Mouse (Mus musculus) kidney, postnatal 25 days (tissue): ENCODE results near the gene Zc3h18.

Experiments
- DNase-seq, 2 experiments: peaks; one replicate each; pipeline ENCODE4 v3.0.0; 2021; ENCODE audit warnings: mixed read lengths in 2 of 2

Zc3h18 gene

DNA sequence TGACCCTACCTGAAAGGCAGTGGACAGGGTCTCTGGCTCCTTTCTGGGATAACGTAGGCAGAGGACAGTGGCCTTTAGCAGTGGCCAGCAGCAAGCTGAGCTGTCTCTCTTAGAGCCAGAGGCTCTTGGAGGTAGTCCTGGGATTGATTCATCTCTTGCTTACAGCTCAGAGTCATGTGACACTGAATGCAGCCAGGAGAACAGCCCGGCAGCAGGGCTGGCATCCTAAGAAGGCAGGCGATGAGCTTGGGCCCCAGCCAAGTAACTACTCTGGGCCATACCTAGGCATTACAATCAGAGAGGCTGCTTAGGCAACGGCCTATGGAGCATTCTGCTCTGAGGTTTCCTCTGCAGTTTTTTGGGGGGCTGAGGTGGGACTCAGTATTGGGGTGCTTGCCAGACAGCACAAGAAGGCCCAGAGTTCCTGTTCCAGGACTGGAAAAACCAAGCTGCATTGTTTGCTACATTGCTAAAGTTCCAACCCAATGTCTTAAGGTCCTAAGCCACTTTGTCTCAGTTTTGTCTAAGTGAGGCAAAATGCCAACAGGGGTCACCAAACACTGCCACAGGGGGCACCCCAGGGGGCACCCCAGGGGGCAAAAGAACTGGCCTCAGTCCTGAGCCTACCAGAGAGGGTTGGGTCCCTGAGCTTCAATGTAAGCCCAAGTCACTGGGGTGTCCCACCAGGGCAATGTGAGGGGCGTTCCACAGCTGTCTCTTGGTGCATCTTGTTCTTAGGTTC is 28.4 kb upstream of the Zc3h18 start:
- DNase-seq = peak in 1 of 2 experiments; percentile 30

DNA sequence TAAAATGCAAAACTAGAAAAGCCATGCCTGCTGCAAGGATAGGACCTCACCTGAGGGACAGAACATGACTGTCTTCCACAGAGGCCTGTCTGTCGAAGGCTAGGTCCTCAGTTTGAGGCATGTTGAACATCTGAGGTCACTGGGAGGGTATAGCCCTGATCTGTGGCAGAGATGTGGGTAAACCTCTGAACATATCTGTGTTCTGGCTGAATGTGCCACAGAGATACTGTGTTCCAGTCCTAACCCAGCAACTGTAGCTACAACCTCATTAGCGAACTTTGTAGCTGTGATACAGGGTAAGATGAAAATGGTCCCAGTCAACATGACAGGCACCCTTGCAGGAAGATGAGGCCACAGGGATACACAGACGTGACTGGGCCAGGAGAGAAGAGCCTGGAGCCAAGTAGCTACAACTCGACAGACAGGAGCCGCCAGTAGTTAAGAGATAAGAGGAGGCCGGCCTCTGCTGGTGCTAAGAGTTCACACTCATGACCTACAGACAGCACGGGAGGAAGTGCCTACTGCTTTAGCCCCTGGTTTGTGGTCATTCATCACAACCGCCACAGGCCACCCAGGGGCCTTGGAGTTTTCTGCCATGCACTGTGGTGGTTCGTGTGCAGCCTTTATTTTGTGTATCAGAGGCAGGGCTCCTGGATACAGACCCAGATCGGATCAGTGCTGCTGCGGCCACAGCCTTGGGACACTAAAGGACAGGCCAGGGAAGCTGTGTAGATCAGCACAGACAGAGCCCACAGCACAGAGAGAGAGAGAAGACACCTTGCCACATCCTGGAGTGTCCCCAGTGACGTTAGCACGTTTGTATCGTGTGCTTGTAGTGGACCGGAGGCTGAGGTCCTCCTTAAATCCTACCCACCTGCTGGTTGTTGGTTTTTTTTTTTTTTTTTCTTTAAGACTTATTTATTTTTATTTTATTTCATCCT is 26.8 kb upstream of the Zc3h18 start:
- no peak for DNase-seq

DNA sequence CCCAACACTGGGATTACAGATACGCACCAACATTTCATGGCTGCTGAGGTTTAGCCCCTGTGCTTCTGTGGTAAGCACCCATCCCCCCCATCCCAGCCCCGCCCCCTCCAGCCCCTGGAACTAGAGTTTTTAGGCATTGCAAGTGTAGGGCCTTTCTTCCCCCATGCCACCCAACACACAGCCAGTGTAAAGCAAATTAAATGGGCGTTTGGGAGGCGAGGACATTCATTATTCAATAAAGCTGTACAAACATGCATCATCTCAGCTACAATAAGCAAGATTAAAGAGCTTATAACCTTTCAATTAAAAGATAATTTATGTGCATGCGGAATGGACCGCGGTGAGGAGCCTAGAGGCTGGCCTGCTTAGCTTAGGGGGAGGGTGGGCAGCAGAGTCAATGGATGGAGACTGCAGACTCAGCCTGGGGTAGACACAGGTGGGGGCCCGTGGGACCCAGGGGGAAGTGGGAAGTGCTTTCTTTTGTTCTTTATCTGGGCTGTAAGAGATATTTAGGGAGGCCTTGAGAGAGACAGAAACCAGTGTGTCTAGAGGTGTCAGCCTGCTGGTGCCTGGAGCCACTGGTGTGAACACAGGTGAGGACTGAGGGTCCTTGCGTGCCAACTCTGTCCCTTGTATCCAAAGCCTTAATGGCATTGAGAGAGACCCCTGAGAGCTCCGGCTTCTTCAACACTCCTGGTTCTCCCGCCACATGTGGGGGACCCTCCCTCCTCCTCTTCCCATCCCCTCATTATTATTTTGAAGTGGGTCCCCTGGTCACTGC is 25.9 kb upstream of the Zc3h18 start:
- no peak for DNase-seq

DNA sequence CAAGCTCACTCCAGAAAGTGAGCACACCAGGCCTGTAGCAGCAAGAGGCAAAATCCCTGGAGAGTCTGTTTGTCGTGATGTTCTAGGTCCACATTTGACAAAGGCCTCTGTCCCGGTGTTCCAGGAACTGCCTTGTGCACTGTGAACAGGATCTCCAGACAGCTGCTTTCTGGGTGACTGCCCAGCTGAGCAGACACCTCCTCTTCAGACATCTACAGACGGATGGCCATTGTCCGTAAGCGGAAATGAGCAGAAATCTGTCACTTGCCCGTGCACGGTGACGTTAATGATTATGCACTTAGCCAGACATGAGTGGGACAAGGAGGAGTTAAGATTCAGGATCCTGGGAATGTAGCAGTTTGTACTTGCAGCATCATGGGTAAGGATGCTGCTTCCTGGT is 22.3 kb upstream of the Zc3h18 start:
- peak; percentile 21 to 56 for DNase-seq

DNA sequence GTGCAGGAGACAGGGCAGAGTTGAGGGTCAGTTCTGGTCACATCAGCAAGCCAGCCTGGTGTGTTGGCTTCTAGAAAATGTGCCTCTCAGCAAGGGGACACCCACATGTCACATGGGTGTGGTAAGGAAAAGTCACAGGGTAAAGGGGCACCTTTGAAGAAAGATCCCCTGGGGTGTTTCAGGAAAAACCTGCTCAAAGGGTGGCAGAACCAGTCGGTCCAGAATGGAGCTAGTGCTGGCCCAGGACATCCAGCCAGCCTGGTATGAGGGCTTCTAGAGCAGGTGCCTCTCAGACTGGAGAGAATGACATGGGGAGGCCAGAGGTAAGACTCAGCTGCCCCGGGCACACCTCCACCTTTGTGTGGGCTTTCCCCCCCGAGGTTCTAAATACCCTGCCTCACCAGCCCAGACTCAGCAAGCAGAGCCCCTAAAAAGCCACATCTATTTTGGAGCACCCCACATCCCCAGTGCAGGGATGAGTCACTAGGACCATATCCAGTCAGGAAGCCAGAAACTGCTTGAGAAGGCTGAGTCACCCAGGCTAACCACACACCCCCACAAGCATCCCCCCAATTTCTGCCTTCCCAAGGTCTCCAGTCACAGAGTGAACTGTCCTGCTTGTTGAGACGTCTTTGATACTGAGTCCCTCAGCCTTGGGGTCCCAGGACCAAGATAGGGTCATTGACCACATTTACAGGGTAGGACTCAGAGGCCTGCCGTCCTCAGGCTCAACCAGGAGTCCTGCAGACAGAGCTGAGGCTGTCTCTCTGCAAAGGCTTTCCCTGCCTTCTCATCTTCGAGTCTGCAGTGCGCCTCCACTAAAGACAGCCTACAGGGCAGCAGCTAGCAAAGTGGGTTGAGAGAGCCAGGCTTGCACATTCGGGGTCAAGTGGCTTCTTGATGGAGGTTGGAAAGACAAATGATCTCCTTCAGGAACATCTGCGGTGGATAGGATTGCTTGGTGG is 20.5 kb upstream of the Zc3h18 start:
- DNase-seq = peak in 1 of 2 experiments; percentile 34

DNA sequence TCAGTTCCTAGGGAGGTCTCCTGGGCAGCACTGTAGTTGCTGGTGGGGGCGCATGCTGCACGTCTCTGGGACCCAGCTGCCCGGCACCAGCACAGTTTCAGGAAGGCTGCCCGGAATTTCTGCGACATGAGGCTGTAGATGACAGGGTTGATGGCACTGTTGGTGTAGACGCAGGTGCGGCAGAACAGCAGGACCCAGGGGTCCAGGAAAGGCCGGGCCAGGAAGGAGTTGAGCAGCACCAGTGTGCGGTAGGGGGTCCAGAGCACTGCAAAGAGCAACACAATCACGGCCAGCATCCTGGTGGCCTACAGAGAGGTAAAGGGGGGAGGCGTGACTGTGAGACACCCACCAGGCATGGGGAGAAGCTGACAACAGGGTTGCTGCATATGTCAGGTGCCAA is 19.2 kb upstream of the Zc3h18 start:
- no peak for DNase-seq

DNA sequence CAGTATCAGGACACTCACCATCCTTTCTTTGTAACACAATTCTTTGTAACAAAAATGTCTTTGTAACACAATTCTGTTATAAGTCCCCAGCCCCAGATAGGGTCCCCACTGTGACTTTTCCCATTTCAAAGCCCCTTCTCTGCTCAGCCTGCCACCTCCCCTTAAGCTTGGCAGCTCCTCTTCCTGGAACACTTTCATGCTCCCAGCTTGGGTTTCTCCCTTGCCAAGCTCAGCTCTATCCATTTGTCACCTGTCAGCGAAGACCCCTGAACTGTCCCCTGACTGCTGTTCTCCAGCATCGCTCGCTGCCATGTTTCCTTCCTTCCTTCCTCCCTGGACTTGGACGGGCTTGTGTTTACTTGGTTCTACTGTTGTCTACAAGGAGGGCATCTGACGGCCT is 18.8 kb upstream of the Zc3h18 start:
- no peak for DNase-seq

DNA sequence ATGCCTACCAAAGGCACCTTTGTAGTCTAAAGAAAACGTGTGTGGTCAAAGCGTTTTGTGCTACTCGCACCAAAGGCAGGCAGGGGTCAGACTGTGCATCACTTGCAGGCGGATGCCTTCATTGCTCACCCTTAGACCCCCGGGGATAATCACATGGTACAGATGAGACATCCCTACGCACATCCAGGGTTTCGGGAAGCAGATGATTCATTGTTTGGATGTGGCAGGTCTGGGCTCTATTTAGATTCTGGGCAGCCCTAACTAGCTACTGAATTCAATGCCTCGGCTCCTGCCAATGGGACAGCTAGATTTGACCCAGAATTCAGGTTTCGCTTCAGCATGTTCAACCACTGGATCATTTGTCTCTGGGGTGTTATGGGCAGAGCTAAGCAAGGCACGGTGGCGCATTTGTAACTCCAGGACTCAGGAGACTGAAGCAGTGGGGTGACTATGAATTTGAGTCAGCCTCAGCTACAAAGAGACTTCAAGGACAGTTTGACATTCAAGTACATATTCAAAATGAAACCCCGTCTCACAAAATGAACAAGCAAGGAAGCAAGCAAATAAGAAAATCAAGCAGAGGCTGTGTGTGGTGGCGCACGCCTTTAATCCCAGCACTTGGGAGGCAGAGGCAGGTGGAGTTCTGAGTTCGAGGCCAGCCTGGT is 17.2 kb upstream of the Zc3h18 start:
- DNase-seq = no peak

DNA sequence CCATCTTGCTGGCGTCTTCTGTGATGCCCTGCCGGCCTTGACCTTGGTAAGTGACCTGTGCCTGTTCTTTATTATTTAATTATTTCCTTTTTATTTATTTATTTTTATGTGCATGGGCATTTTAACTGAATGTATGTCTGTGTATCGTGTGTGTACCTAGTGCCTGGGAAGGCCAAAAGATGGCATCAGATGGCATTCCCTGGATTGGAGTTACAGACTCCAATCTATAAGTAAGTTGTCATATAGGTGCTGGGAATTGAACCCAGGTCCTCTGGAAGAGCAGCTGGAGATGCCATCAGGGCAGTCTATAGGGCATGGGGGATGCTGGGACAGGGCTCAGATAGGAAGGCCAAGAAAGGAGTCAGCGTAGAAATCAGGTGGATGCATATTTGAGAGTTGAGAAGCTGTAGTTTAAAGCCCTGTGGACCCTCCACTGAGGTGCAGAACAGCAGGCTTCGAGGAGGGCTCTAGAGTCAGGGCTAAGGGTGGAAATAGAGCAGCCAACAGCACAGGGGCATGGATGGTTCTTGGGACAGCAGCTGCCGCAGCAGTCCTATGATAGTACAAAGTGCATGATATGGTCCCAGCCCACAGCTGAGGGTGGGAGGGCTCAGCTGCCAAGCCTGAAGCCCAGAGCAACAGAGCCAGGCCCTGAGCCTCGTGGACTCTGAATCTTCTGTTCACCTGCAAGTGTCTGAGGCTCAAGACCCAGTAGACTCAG is 15.6 kb upstream of the Zc3h18 start, which contains the start of gene Trhr2:
Trhr2 (minus strand) TSS at position 51 of the 721 bp plus-strand sequence.
- no peak for DNase-seq

DNA sequence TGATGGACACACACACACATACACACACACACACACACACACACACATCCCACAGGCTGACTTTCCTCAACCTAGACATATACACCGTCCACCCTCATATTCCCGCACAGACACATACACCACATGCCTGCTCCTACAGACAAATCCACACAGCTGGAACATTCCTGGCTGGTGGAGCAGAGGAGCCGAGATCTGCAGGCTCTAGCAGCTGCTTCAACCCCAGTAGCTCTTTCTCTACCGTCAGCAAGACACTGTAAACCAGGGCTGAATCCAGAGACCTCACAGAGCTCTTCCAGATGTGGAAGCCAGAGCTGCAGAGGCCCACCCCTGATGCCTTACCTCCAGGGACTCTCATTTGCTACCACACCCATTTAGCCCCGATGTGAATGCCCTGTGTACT is 14.1 kb upstream of the Zc3h18 start:
- DNase-seq = no peak

DNA sequence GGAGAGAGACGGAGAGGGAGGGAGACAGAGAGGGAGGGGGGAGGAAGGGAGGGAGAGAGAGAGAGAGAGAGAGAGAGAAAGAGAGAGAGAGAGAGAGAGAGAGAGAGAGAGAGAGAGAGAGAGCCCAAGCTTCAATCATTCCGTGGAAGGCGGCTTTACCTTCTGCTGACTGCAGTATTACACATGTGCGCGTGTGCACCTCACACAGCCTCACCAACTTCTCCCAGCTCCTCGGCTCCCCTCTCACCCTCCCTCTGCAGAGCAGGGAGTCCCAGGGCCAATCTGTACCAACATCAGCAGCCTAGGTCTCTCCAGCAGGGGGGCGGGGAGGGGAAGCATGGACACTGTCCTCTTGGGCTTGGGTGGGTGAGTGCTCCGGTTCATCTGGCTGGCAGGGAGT is 13.4 kb upstream of the Zc3h18 start:
- no peak for DNase-seq

DNA sequence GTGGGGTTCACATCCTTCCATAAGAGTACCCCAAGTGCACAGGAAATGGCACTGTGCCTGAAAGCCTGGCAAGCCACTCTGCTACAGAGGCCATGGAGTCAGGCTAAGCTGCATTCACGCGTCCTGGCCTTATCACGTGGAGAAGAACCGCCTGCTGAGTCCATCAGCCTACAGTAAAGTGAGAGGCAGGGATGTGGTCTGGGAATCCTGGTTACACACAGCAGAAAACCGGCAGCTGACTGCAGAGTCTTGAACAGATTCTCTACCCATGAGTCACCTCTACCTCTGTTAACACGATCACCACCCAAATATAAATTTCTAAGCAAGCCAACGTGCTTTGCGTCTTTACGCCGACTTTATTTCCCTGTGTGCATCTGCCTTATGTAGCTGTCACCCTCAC is 7.9 kb upstream of the Zc3h18 start:
- DNase-seq = no peak

DNA sequence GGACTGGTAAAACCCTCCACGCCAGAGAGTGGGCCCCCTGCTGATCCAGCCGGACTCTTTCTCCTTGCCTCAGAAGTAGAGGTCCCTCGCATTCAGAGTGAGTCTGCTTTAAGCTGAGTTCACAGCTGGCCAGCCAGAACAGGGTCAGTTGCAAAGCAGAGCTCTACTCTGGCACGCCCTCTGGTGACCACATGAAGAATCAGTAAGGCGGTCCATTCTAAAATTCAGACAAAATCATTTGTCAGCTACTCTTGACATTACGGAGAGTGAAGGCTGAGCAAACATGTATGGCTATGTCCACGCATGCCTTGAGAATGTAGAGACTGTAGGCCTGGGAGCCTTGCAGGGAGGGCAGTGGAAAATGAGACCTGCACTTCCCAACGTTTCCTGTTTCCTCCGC is 6.7 kb upstream of the Zc3h18 start:
- peak; percentile 78 to 85 for DNase-seq

DNA sequence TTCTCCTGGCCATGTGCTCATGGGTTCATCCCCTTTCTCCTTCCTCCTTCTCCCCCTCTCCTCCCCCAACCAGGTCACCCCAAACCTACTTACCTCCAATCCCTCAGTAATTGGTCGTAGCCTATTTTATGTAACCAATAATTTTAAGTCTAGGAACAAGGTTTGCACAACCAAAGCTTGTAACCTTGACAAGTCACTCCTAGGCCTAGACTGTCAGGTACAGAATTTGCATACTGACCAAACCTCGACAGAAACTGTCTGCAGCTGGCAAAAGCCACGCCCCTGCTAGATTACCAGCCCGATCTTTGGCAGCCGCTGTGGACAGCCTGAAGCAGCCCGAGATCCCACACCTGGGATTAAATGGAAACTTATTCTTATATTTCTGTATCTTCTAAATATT is 4.7 kb upstream of the Zc3h18 start:
- DNase-seq = no peak

DNA sequence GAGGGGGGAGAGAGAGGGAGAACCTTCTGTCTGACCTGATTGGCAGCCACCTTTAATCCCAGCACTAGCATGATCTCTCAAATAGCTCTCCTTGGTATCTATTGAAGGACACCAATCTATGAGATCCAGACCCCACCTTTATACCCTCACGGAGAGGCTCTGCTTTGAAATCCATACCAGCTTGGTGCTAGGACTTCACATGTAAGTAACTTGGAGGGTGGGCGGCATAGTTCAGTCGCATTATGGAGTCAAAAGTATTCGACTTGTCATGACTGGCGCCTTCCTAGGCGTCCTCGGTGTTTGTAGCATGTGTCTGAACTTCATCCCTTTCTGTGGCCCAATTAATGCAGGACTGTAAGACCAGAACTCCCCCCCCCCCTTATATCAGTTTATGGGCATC is 1.1 kb upstream of the Zc3h18 start:
- no peak for DNase-seq

DNA sequence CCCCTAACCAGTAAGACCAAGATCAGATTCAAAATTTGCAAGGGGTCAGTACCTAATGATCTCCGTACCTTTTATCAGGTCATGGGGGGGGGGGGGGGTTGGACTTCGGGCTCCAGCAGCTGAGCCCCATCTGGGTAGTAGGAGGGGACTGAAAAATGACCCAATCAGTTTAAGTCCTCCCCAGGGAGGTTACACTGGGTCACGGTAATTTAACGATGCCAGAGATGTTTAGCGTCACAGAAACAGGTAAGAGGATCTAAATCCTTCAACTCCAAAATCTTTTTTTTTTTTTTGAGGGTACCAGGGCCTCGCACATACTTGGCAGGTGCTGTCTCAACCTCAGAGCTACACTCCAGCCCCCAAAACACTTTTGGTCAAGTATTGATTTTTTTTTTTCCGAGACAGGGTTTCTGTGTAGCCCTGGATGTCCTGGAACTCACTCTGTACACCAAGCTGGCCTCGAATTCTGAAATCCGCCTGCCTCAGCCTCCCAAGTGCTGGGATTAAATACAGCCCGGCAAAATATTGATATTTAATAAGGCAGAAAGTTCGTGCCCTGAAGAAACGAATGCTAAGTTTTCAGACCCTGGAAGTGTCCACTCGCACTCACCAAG is 551 bp upstream of the Zc3h18 start:
- DNase-seq = no peak

DNA sequence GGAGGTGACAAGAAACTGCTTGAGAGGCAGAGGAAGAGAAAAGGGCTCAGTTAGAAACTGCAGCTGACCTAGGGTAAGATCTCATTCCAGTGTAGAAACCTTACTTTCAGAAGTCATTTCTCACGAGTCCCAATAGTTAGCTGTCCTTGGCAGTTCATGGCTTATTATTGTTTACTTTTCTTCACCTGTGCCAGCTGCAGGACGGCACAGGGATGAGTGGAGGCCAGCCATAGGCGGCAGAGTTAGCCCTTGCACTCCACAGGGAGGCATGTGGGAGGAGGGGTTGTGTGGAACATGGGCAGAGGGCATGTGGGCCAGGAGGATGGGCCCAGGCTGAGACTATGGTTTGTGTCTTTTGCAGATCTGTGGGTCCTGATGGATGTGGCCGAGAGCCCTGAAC is 6.6 kb downstream of the Zc3h18 start:
- no peak for DNase-seq

DNA sequence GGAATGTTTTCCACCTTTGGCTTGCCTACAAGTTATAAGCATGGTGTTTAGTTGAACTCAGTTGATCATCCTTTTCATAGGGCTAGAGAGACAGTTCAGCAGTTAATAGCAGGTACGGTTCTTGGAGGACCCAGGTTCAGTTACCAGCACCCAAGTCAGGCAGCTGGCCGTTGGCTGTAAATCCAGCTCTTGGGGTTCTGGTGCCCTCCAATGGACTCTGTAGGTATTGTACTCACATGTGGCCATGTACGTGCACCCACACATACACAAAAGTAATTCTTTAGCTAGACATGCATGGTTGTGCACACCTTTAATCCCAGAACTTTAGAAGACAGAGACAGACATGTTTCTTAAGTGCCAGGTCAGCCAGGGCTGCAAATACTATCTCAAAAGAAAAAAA is 12.9 kb downstream of the Zc3h18 start:
- DNase-seq = no peak

DNA sequence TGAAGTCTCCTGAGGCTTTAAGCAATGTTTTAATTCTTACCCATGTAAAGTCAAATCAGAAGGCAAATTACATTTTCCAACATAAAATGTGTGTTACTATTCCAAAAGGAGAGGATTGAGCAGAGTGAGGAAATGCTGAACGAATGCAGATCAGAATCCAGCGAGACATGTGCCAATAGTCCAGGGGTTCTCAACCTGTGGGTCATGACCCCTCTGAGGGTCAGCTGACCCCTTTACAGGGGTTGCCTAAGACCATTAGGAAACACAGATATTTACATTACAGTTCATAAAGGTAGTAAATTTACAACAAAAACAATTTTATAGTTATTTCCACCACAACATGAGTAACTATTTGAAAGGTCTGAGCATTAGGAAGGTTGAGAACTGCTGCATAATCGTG is 14.3 kb downstream of the Zc3h18 start:
- DNase-seq = no peak

DNA sequence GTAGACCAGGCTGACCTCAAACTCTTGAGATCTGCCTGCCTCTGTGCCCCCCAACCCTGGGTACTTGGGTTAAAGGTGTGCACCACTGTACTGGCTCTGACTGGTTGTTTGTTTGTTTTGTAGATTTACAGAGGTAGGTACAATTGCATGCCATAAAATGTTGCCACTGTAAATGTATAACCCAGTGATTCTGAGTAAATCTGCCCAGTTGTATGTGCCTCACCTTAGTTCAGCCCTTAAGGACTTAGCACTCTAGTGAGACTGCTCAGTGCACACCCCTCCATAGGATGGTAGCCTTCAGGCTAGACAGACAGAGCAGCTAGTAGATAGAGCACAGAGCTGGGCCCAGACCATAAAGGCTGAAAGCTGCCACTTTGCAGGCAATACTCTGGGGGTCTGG is 17.3 kb downstream of the Zc3h18 start:
- no peak for DNase-seq
